Comparison of ENCODE assay signal across 14 mouse cellular contexts in the genomic region with DNA sequence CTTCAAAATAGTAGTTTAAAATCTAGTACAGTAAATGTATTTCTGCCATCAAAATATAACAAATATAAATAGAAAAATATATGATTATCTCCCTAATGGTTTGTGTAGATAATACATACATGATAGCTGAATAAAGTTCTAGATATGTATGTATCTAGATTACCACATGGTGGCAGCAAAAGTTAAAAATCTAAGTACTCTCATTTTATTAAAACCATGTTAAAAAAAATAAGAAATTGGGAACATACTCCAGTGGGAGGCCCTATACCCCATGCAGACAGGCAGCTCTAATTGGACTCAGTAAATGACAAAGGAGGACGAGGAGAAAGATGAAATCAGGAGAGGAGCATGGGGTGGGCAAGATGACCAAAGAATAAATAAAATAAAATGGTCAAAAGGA. TPM values are rescaled to one million over a fixed set of nuclear protein-coding genes. Genes with fewer than 3 reads are reported as not detected.
DNase-seq lines count a peak whose midpoint lies in the region; ATAC-seq and TF ChIP-seq lines count a peak whose summit lies in the region.
"Had no signal": no experiment of that assay in that cellular context is flagged by ENCODE, and none has a peak within 500 bp of the region (broad histone marks: within the 10 kb centered on the region; RNA-seq: fewer than 3 reads in every experiment).

No protein-coding gene starts in this region.

- DNase-seq in heart, postnatal 0 days (ENCODE audit: low spot score): no peak
- no peak for DNase-seq in heart, postnatal 25 days (ENCODE audit: low spot score)
- peak; percentile 60 for DNase-seq in midbrain, postnatal 0 days (ENCODE audit: low spot score)
- peak; percentile 50 for DNase-seq in adipocyte (ENCODE audit: low spot score)
- DNase-seq in cerebellum, adult 11-12 months: no peak
- no peak for DNase-seq in kidney, adult 8-10 months
- DNase-seq: heart, postnatal 36 days; kidney, adult 18-20 months had no signal

- H3K9ac ChIP-seq in heart, postnatal 0 days (replicated peaks; ENCODE audit: low read depth, low read length): no peak overlapping the region
- no peak overlapping the region for H3K9ac ChIP-seq in midbrain, postnatal 0 days (replicated peaks; ENCODE audit: low read length, poor library complexity, severe bottlenecking)
- H3K9ac ChIP-seq in midbrain, embryonic 15.5 days: no peak overlapping the region
- H3K9ac ChIP-seq: limb, embryonic 15.5 days; stomach, embryonic 15.5 days had no signal

- no peaks in the 10 kb centered on the region for H3K9me3 ChIP-seq in heart, postnatal 0 days (replicated peaks; ENCODE audit: control insufficient read depth, low read length)
- H3K9me3 ChIP-seq in midbrain, postnatal 0 days (ENCODE audit: low read length): no peaks in the 10 kb centered on the region
- H3K9me3 ChIP-seq in midbrain, embryonic 15.5 days: no peaks in the 10 kb centered on the region
- H3K9me3 ChIP-seq: limb, embryonic 15.5 days; stomach, embryonic 15.5 days had no signal

- H3K27ac ChIP-seq in heart, postnatal 0 days (ENCODE audit: low read depth): no peak overlapping the region
- H3K27ac ChIP-seq in midbrain, postnatal 0 days (ENCODE audit: low read depth, low read length): no peak overlapping the region
- H3K27ac ChIP-seq in midbrain, embryonic 15.5 days: no peak overlapping the region
- H3K27ac ChIP-seq: limb, embryonic 15.5 days; stomach, embryonic 15.5 days had no signal

- intact Hi-C loops in heart, postnatal 25 days (cut with DNase I): no loop called here

- H3K4me1 ChIP-seq in heart, postnatal 0 days (ENCODE audit: control insufficient read depth, insufficient read depth): no peaks in the 10 kb centered on the region
- H3K4me1 ChIP-seq in midbrain, postnatal 0 days (ENCODE audit: insufficient read depth, low read length): no peaks in the 10 kb centered on the region
- no peaks in the 10 kb centered on the region for H3K4me1 ChIP-seq in midbrain, embryonic 15.5 days
- H3K4me1 ChIP-seq: limb, embryonic 15.5 days; stomach, embryonic 15.5 days had no signal

- no peak for TF ChIP-seq EP300 in heart, postnatal 0 days (IDR thresholded peaks at IDR 0.05; ENCODE audit: low read depth)

- ATAC-seq in heart, postnatal 0 days (ENCODE audit: insufficient read depth, low read depth): no peak
- ATAC-seq in midbrain, postnatal 0 days (ENCODE audit: low FRiP score): 0 out of 2 replicates have a peak, but pooled peaks have one; percentile 34
- no peak for ATAC-seq in midbrain, embryonic 15.5 days (replicated peaks)

- H3K4me3 ChIP-seq in heart, postnatal 0 days (ENCODE audit: low read depth, low read length): no peak overlapping the region
- no peak overlapping the region for H3K4me3 ChIP-seq in midbrain, postnatal 0 days (ENCODE audit: low read depth, low read length)
- no peak overlapping the region for H3K4me3 ChIP-seq in midbrain, embryonic 15.5 days
- H3K4me3 ChIP-seq: limb, embryonic 15.5 days; stomach, embryonic 15.5 days had no signal

- no peaks in the 10 kb centered on the region for H3K27me3 ChIP-seq in heart, postnatal 0 days (ENCODE audit: control insufficient read depth, insufficient read depth, low read length)
- H3K27me3 ChIP-seq in midbrain, postnatal 0 days (ENCODE audit: insufficient read depth, low read length): no peaks in the 10 kb centered on the region
- H3K27me3 ChIP-seq in midbrain, embryonic 15.5 days (replicated peaks): no peaks in the 10 kb centered on the region
- H3K27me3 ChIP-seq: limb, embryonic 15.5 days; stomach, embryonic 15.5 days had no signal

- no peak overlapping the region for H3K4me2 ChIP-seq in heart, postnatal 0 days (ENCODE audit: low read depth, low read length)
- H3K4me2 ChIP-seq in midbrain, postnatal 0 days (ENCODE audit: low read depth, low read length, poor library complexity, severe bottlenecking): no peak overlapping the region
- no peak overlapping the region for H3K4me2 ChIP-seq in midbrain, embryonic 15.5 days
- H3K4me2 ChIP-seq: limb, embryonic 15.5 days; stomach, embryonic 15.5 days had no signal

- WGBS in heart, postnatal 0 days: 37% methylated on average over 1 of the region's 1 CpGs
- WGBS in midbrain, postnatal 0 days: 35% methylated on average over 1 of the region's 1 CpGs
- 52% methylated on average over 1 of the region's 1 CpGs for WGBS in midbrain, embryonic 15.5 days

- H3K36me3 ChIP-seq in heart, postnatal 0 days (replicated peaks; ENCODE audit: control insufficient read depth, insufficient read depth, low read length): no peaks in the 10 kb centered on the region
- no peaks in the 10 kb centered on the region for H3K36me3 ChIP-seq in midbrain, postnatal 0 days (ENCODE audit: insufficient read depth, low read length)
- no peaks in the 10 kb centered on the region for H3K36me3 ChIP-seq in midbrain, embryonic 15.5 days (replicated peaks)
- H3K36me3 ChIP-seq: limb, embryonic 15.5 days; stomach, embryonic 15.5 days had no signal

- TF ChIP-seq CTCF in heart, postnatal 0 days (IDR thresholded peaks at IDR 0.05; ENCODE audit: low read depth): peak; percentile 18; the same call in 1 of the 2 replicates
- peak; percentile 65 for TF ChIP-seq CTCF in midbrain, postnatal 0 days (IDR thresholded peaks at IDR 0.05)

RNA-seq across cellular contexts. Expression of a gene that starts 30.5 kb away (rescaled TPM):
- total RNA-seq in heart, postnatal 0 days (2014; rRNA removed; ENCODE audit: low replicate concordance): not detected in 2 replicates
- polyA plus RNA-seq in heart, postnatal 0 days (2015; fragmentation: Nextera tagmentation; extraction: Ambion mirVana): not detected in 2 replicates
- total RNA-seq in heart, postnatal 25 days (2021): not detected
- total RNA-seq in midbrain, postnatal 0 days (2014; rRNA removed): 0.33 and 0.52 TPM in 2 replicates
- polyA plus RNA-seq in midbrain, postnatal 0 days (2015; fragmentation: Nextera tagmentation; extraction: Ambion mirVana): 1.4 and 1.9 TPM in 2 replicates
- polyA plus RNA-seq in midbrain, embryonic 15.5 days (2015; fragmentation: Nextera tagmentation; extraction: Ambion mirVana): 1.3 and 1.4 TPM in 2 replicates
- total RNA-seq: granulocyte monocyte progenitor cell, adult 5-6 weeks; heart, postnatal 36 days; neutrophil, adult 5-6 weeks had no signal
- polyA plus RNA-seq: lung, embryonic 16.5 days; stomach, embryonic 15.5 days had no signal

RNA-seq across cellular contexts. Expression of a gene that starts 56.4 kb away (rescaled TPM):
- 55.9 and 58.4 TPM in 2 replicates for total RNA-seq in heart, postnatal 0 days (2014; rRNA removed; ENCODE audit: low replicate concordance)
- polyA plus RNA-seq in heart, postnatal 0 days (2015; fragmentation: Nextera tagmentation; extraction: Ambion mirVana): 52.2 and 52.9 TPM in 2 replicates
- 10 to 100 TPM; 36.4 to 41.4 TPM for total RNA-seq in heart, postnatal 25 days (2021)
- total RNA-seq in midbrain, postnatal 0 days (2014; rRNA removed): 47.2 and 51.5 TPM in 2 replicates
- polyA plus RNA-seq in midbrain, postnatal 0 days (2015; fragmentation: Nextera tagmentation; extraction: Ambion mirVana): 42.1 and 44.0 TPM in 2 replicates
- polyA plus RNA-seq in midbrain, embryonic 15.5 days (2015; fragmentation: Nextera tagmentation; extraction: Ambion mirVana): 49.6 and 53.4 TPM in 2 replicates

Comparison
In these comparisons a context has a peak if more than half of its experiments do, and no peak if none do; other contexts are left out.
1. DNase-seq: peak in midbrain, postnatal 0 days (single experiment) and adipocyte (single experiment); none in heart, postnatal 0 days (single experiment), heart, postnatal 25 days (single experiment), cerebellum, adult 11-12 months (single experiment) and kidney, adult 8-10 months (0 of 2).